Mouse (Mus musculus) limb, embryonic 14.5 days (tissue): ENCODE measurements around the gene Aftph. TPM values are rescaled to one million over a fixed set of nuclear protein-coding genes. Genes with fewer than 3 reads are reported as not detected.

Experiments used
- ATAC-seq: fragments of 200-750 bp; cut with Nextera tagmentation; 2 replicates; pipeline ENCODE4 v1.8.0; 2017; ENCODE audit warnings: low read depth, moderate number of reproducible peaks, moderate TSS enrichment; ENCODE audit not compliant: low FRiP score
- DNase-seq: peaks from one replicate; pipeline ENCODE4 v3.0.0-alpha.2; 2015; ENCODE audit warnings: low spot score
- H3K27ac ChIP-seq: fragments of 300-500 bp; sonication (generic); replicated peaks from 2 replicates; pipeline ENCODE4 v1.5.1; 2014; ENCODE audit warnings: low read depth, mild to moderate bottlenecking, low read length, moderate library complexity, mixed read lengths
- H3K27me3 ChIP-seq: fragments of 300-500 bp; sonication (generic); 2 replicates; pipeline ENCODE4 v1.6.1; 2014; ENCODE audit warnings: low read length, mixed read lengths; ENCODE audit not compliant: control insufficient read depth, insufficient read depth
- H3K36me3 ChIP-seq: fragments of 300-500 bp; sonication (generic); 2 replicates; pipeline ENCODE4 v1.6.1; 2014; ENCODE audit warnings: mild to moderate bottlenecking, low read length, moderate library complexity, mixed read lengths; ENCODE audit not compliant: control insufficient read depth, insufficient read depth
- H3K4me1 ChIP-seq: fragments of 300-500 bp; sonication (generic); 2 replicates; pipeline ENCODE4 v1.6.1; 2014; ENCODE audit warnings: antibody characterized with exemption, low read length, mixed read lengths; ENCODE audit not compliant: control insufficient read depth, insufficient read depth
- H3K4me2 ChIP-seq: fragments of 300-500 bp; sonication (generic); replicated peaks from 2 replicates; pipeline ENCODE4 v1.6.1; 2014; ENCODE audit warnings: low read depth, mild to moderate bottlenecking, low read length, moderate library complexity; ENCODE audit not compliant: severe bottlenecking
- H3K4me3 ChIP-seq: fragments of 300-500 bp; sonication (generic); replicated peaks from 2 replicates; pipeline ENCODE4 v1.5.1; 2014; ENCODE audit warnings: low read length
- H3K9ac ChIP-seq: fragments of 300-500 bp; sonication (generic); 2 replicates; pipeline ENCODE4 v1.6.1; 2014; ENCODE audit warnings: mild to moderate bottlenecking, low read depth, low read length, moderate library complexity; ENCODE audit not compliant: severe bottlenecking
- H3K9me3 ChIP-seq: fragments of 300-500 bp; sonication (generic); 2 replicates; pipeline ENCODE4 v1.6.1; 2016; ENCODE audit warnings: low read length; ENCODE audit not compliant: control insufficient read depth
- POLR2A ChIP-seq: fragments of 200-500 bp; IDR thresholded peaks from 2 replicates; pipeline ENCODE4 v1.8.0; 2012; ENCODE audit warnings: inconsistent platforms, mild to moderate bottlenecking, moderate library complexity, borderline replicate concordance; ENCODE audit not compliant: insufficient read depth, insufficient read length; ENCODE audit errors: extremely low read depth
- WGBS: fragments of 180-500 bp; shearing (Covaris S2); extraction: QIAGEN DNeasy Blood & Tissue Kit; methylation state at CpG from one replicate; pipeline ENCODE4 v1.1.7; 2014; 5-methylcytosine and 5-hydroxymethylcytosine counted together
- polyA plus RNA-seq, 2 experiments: library from polyadenylated mRNA; depleted of rRNA in 1 of 2; stranded (reverse) in 1 of 2; unstranded in 1 of 2; fragments of >200 nt; fragmentation: Nextera tagmentation in 1 of 2; extraction: Ambion mirVana in 1 of 2; gene quantifications; 2 replicates each; pipeline versions ENCODE4 v1.2.1 to v1.2.3; 2012 to 2014

Aftph gene
- polyA plus RNA-seq, 2 experiments, result 19.8 to 33.1 TPM

DNA sequence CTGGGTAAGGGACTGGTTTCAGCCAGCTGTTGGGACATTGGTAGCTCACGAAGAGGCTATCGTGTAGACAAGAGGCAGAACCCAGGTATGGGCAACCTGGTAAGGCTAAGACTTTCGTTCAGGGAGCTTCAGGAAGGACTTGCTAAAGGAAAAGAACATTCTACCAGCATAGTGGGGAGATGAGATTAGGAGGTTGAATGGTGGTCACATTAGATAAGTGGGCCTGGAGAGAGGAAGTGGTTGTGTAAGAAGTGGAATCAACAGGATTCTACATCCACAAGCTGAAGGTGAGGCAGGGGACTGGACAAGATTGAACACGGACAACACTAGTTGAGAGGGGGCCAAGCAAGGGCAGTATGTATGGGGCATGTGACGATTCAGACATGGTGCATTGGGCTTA is 59.7 kb downstream of the Aftph start:
- no peaks in the 10 kb centered on the region for H3K9me3 ChIP-seq
- no peak overlapping the region for H3K4me2 ChIP-seq
- no peak for ATAC-seq
- no peak for DNase-seq
- no peak for TF ChIP-seq POLR2A
- no peak overlapping the region for H3K27ac ChIP-seq
- peaks cover 9% of the 10 kb centered on the region for H3K36me3 ChIP-seq
- H3K27me3 ChIP-seq, result no peaks in the 10 kb centered on the region
- H3K4me3 ChIP-seq, result no peak overlapping the region
- 91% methylated on average over 5 of the region's 5 CpGs for WGBS
- H3K9ac ChIP-seq, result no peak overlapping the region
- no peaks in the 10 kb centered on the region for H3K4me1 ChIP-seq

DNA sequence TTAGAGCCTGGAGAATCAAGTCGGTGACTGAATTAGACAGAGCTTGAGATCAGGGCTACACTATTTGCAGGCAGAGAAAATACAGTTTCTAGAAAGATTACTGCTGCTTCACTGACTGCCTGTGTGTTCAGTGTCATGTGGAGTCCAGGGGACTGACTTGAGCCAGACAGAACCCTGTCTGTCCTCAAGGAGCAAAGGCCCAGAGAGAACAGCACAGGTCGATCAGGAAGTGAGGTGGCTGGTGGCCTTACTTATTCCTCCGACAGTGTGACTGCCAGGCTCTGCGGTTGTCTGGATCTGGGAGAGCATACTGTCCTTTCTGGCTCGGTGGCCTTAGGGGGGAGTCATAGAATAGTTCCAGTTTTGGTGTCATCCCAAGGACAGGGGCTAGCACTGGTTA is 60.6 kb downstream of the Aftph start:
- DNase-seq, result no peak

DNA sequence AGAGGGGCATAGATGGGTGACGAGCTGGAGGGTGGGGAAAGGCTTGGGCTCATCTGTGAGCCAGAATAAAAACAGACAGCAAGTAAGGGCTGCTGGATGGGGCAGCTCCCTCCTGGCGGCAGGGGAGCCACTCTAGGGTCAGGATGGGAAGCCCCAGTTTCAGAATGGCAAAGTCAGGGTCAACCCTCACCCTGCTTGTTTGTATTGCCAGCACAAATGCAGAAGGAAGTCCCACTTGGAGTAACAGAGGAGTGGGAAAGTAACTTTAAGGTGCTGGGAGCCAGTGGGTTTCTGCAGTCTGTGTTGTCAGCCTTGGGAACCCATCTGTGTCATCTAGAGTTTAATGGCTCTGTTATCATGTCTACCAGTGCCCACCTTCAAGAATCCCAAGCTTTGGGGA is 62.0 kb downstream of the Aftph start:
- Histone ChIP-seq H3K4me2 (no peak overlapping the region), H3K4me1 (no peaks in the 10 kb centered on the region), H3K36me3 (peaks cover 3% of the 10 kb centered on the region), H3K27ac (no peak overlapping the region), H3K9me3 (no peaks in the 10 kb centered on the region), H3K9ac (no peak overlapping the region), H3K4me3 (no peak overlapping the region), H3K27me3 (no peaks in the 10 kb centered on the region)
- DNase-seq (no peak), ATAC-seq (no peak)
- 80% methylated on average over 2 of the region's 2 CpGs for WGBS
- no peak for TF ChIP-seq POLR2A

More for the DNA sequence above, 60.6 kb downstream of the Aftph start:
- no peak overlapping the region for H3K9ac ChIP-seq
- H3K4me1 ChIP-seq, result no peaks in the 10 kb centered on the region
- no peak overlapping the region for H3K4me2 ChIP-seq
- H3K27ac ChIP-seq, result no peak overlapping the region
- H3K36me3 ChIP-seq, result peaks cover 5% of the 10 kb centered on the region
- no peak for TF ChIP-seq POLR2A
- H3K27me3 ChIP-seq, result no peaks in the 10 kb centered on the region
- no peak for ATAC-seq
- H3K4me3 ChIP-seq, result no peak overlapping the region
- no peaks in the 10 kb centered on the region for H3K9me3 ChIP-seq
- WGBS, result 82% methylated on average over 5 of the region's 5 CpGs

DNA sequence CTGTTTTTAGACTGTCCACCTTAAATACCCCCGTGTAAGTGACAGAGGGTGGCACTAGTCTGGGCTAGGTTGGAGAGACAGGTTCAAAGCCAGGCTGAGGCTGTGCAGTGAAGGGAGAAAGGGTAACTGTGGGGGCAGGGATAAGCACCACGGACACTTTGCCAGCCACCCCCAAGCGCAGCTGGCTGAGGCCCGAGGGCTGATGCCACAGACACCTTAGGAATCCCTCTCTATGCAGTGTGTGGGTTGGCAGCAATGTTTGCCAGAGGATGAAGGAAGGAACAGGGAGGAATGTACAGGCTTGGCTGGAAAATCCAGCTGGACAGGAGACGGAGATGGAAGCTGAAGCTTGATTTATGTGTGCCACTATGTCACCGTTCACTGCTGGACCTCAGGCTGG is 68.9 kb downstream of the Aftph start:
- no peak overlapping the region for H3K4me2 ChIP-seq
- no peaks in the 10 kb centered on the region for H3K36me3 ChIP-seq
- H3K27me3 ChIP-seq, result no peaks in the 10 kb centered on the region
- WGBS, result 68% methylated on average over 6 of the region's 6 CpGs
- H3K27ac ChIP-seq, result no peak overlapping the region
- DNase-seq, result no peak
- no peaks in the 10 kb centered on the region for H3K9me3 ChIP-seq
- no peak for ATAC-seq
- no peak for TF ChIP-seq POLR2A
- H3K4me1 ChIP-seq, result no peaks in the 10 kb centered on the region
- H3K4me3 ChIP-seq, result no peak overlapping the region
- no peak overlapping the region for H3K9ac ChIP-seq

DNA sequence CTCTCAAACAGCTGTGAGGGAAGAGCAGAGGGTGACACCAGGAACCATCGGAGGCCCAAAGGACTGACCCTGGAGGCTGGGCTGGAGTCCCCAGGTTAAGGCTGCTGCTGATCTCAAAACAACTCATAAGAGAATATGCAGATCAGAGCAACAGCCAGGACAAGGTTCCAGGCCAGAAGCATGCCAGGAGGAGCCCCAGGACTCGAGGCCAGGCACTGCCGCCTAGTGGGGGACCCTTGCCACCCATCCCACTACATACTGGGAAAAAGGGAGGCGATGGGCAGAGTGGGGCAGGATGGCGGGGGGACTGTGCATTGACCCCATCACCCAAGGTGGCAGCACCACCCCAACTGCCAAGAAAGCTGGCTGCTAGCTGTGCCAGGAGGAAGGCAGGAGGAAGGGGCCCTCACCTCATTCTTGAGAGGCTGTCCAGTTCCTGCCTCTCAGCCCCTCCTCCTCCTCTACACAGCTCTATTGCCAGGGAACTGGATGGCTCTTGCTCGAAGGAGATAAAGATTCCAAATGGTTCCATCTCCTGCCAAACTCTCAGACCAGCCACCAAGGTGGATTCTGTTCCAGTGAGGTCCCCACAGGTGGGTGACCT is 69.5 kb downstream of the Aftph start:
- Histone ChIP-seq H3K4me3 (no peak overlapping the region), H3K9me3 (no peaks in the 10 kb centered on the region), H3K4me2 (no peak overlapping the region), H3K9ac (no peak overlapping the region), H3K27me3 (no peaks in the 10 kb centered on the region), H3K4me1 (no peaks in the 10 kb centered on the region), H3K27ac (no peak overlapping the region), H3K36me3 (no peaks in the 10 kb centered on the region)
- no peak for TF ChIP-seq POLR2A
- DNase-seq (no peak), ATAC-seq (no peak)
- 48% methylated on average over 6 of the region's 6 CpGs for WGBS

DNA sequence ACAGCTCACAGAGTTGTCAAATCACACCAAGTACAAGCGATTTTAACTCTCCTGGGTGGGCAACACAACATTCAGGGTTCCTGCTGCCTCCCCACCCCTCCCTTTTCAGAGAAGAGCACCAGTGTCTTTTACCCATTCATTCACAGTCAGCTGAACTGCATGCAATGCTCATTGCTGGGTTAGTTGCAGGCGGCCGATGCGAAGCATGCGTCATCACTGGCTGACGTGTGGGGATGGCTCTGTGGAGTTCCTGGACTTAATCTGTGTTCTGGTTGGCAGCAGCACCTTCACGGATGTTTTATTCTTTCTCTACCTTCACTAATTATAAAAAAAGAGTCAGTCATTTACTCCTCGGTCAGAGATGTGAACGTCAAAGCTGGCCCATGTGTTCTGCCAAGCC is 76.5 kb downstream of the Aftph start:
- WGBS, result 80% methylated on average over 9 of the region's 9 CpGs
- H3K27me3 ChIP-seq, result no peaks in the 10 kb centered on the region
- ATAC-seq (no peak), DNase-seq (no peak)
- H3K36me3 ChIP-seq, result no peaks in the 10 kb centered on the region
- H3K4me2 ChIP-seq, result no peak overlapping the region
- no peak overlapping the region for H3K9ac ChIP-seq
- H3K4me3 ChIP-seq, result no peak overlapping the region
- H3K27ac ChIP-seq, result no peak overlapping the region
- 0 out of 2 replicates have a peak, but pooled peaks cover 2% of the 10 kb centered on the region for H3K4me1 ChIP-seq
- TF ChIP-seq POLR2A, result no peak
- H3K9me3 ChIP-seq, result no peaks in the 10 kb centered on the region
